Mouse (Mus musculus) heart, embryonic 12.5 days (tissue): Measurements from ENCODE around the gene Tbc1d22a. TPM values are rescaled to one million over a fixed set of nuclear protein-coding genes. Genes with fewer than 3 reads are reported as not detected.

Experiments
- ATAC-seq: fragments of 200-750 bp; cut with Nextera tagmentation; 2 replicates; pipeline ENCODE4 v1.8.0; 2017; ENCODE audit warnings: moderate TSS enrichment, moderate library complexity; ENCODE audit not compliant: insufficient number of reproducible peaks, low FRiP score
- H3K27ac ChIP-seq: fragments of 300-500 bp; sonication (generic); 2 replicates; pipeline ENCODE4 v1.5.1; 2016; ENCODE audit warnings: mild to moderate bottlenecking, moderate library complexity; ENCODE audit not compliant: poor library complexity, severe bottlenecking
- H3K27me3 ChIP-seq: fragments of 300-500 bp; sonication (generic); replicated peaks from 2 replicates; pipeline ENCODE4 v1.6.1; 2016; ENCODE audit warnings: mild to moderate bottlenecking, moderate library complexity
- H3K36me3 ChIP-seq: fragments of 300-500 bp; sonication (generic); 2 replicates; pipeline ENCODE4 v1.6.1; 2016; ENCODE audit warnings: mild to moderate bottlenecking, moderate library complexity
- H3K4me1 ChIP-seq: fragments of 300-500 bp; sonication (generic); replicated peaks from 2 replicates; pipeline ENCODE4 v1.6.1; 2016; ENCODE audit warnings: mild to moderate bottlenecking
- H3K4me2 ChIP-seq: fragments of 300-500 bp; sonication (generic); 2 replicates; pipeline ENCODE4 v1.6.1; 2016; ENCODE audit warnings: mild to moderate bottlenecking, moderate library complexity
- H3K4me3 ChIP-seq: fragments of 300-500 bp; sonication (generic); 2 replicates; pipeline ENCODE4 v1.5.1; 2016; ENCODE audit warnings: mild to moderate bottlenecking
- H3K9ac ChIP-seq: fragments of 300-500 bp; sonication (generic); 2 replicates; pipeline ENCODE4 v1.6.1; 2016; ENCODE audit warnings: mild to moderate bottlenecking, moderate library complexity
- H3K9me3 ChIP-seq: fragments of 300-500 bp; sonication (generic); replicated peaks from 2 replicates; pipeline ENCODE4 v1.6.1; 2016; ENCODE audit warnings: mild to moderate bottlenecking, moderate library complexity
- WGBS: fragments of 180-500 bp; shearing (Covaris S2); methylation state at CpG from one replicate; pipeline ENCODE4 v1.1.7; 2016; 5-methylcytosine and 5-hydroxymethylcytosine counted together
- polyA plus RNA-seq: library from polyadenylated mRNA; unstranded; fragments of >200 nt; fragmentation: Nextera tagmentation; extraction: Ambion mirVana; gene quantifications from 2 replicates; pipeline ENCODE4 v1.2.1, GENCODE M21; 2016

The Tbc1d22a gene
- polyA plus RNA-seq, 1 experiment from 2014 or later, result 10.3 TPM

- Histone ChIP-seq H3K4me3 (no peak overlapping the region), H3K27me3 (peaks cover 76% of the 10 kb centered on the region), H3K27ac (no peak overlapping the region), H3K9me3 (no peaks in the 10 kb centered on the region), H3K9ac (no peak overlapping the region), H3K36me3 (no peaks in the 10 kb centered on the region), H3K4me2 (no peak overlapping the region), H3K4me1 (peaks cover 30% of the 10 kb centered on the region)
- 89% methylated on average over 5 of the region's 5 CpGs for WGBS
- ATAC-seq, result no peak
These were observed 214.2 kb downstream of the Tbc1d22a start for GRCm38 (mm10) chr15:86428496-86428895.

- H3K4me2 ChIP-seq, result no peak overlapping the region
- peaks cover 25% of the 10 kb centered on the region for H3K4me1 ChIP-seq
- H3K9ac ChIP-seq, result no peak overlapping the region
- 85% methylated on average over 8 of the region's 8 CpGs for WGBS
- H3K4me3 ChIP-seq, result no peak overlapping the region
- no peaks in the 10 kb centered on the region for H3K36me3 ChIP-seq
- H3K27me3 ChIP-seq, result peaks cover 71% of the 10 kb centered on the region
- H3K9me3 ChIP-seq, result no peaks in the 10 kb centered on the region
- no peak overlapping the region for H3K27ac ChIP-seq
- no peak for ATAC-seq
These were observed 215.6 kb downstream of the Tbc1d22a start for GRCm38 (mm10) chr15:86429766-86430335.

- Histone ChIP-seq H3K27ac (no peak overlapping the region), H3K4me1 (peaks cover 9% of the 10 kb centered on the region), H3K9me3 (no peaks in the 10 kb centered on the region), H3K36me3 (no peaks in the 10 kb centered on the region), H3K4me2 (no peak overlapping the region), H3K4me3 (no peak overlapping the region), H3K27me3 (peaks cover 64% of the 10 kb centered on the region), H3K9ac (no peak overlapping the region)
- no peak for ATAC-seq
- 82% methylated on average over 11 of the region's 11 CpGs for WGBS
These were observed 217.4 kb downstream of the Tbc1d22a start for GRCm38 (mm10) chr15:86431539-86432080.

GRCm38 (mm10) chr15:86432791-86433190 is 218.5 kb downstream of the Tbc1d22a start:
- Histone ChIP-seq H3K4me1 (no peaks in the 10 kb centered on the region), H3K27me3 (peaks cover 71% of the 10 kb centered on the region)

GRCm38 (mm10) chr15:86433378-86433777 is 219.1 kb downstream of the Tbc1d22a start:
- Histone ChIP-seq H3K9ac (no peak overlapping the region), H3K4me1 (no peaks in the 10 kb centered on the region), H3K36me3 (no peaks in the 10 kb centered on the region), H3K27ac (no peak overlapping the region), H3K27me3 (peaks cover 73% of the 10 kb centered on the region), H3K9me3 (no peaks in the 10 kb centered on the region), H3K4me3 (no peak overlapping the region), H3K4me2 (no peak overlapping the region)
- 92% methylated on average over 8 of the region's 8 CpGs for WGBS
- ATAC-seq, result no peak

More at GRCm38 (mm10) chr15:86432791-86433190, 218.5 kb downstream of the Tbc1d22a start:
- Histone ChIP-seq H3K9ac (no peak overlapping the region), H3K36me3 (no peaks in the 10 kb centered on the region), H3K4me3 (no peak overlapping the region), H3K9me3 (no peaks in the 10 kb centered on the region), H3K27ac (no peak overlapping the region), H3K4me2 (no peak overlapping the region)
- ATAC-seq, result no peak

- Histone ChIP-seq H3K9ac (no peak overlapping the region), H3K36me3 (no peaks in the 10 kb centered on the region), H3K9me3 (no peaks in the 10 kb centered on the region), H3K27me3 (peaks cover 65% of the 10 kb centered on the region), H3K27ac (no peak overlapping the region), H3K4me1 (0 out of 2 replicates have a peak, but pooled peaks cover 4% of the 10 kb centered on the region), H3K4me2 (no peak overlapping the region), H3K4me3 (no peak overlapping the region)
- ATAC-seq, result no peak
- WGBS, result 87% methylated on average over 3 of the region's 3 CpGs
These were observed 220.0 kb downstream of the Tbc1d22a start for GRCm38 (mm10) chr15:86434241-86434640.

- Histone ChIP-seq H3K9ac (no peak overlapping the region), H3K36me3 (no peaks in the 10 kb centered on the region), H3K9me3 (no peaks in the 10 kb centered on the region), H3K27me3 (peaks cover 54% of the 10 kb centered on the region), H3K4me1 (peaks cover 11% of the 10 kb centered on the region), H3K4me2 (no peak overlapping the region), H3K4me3 (no peak overlapping the region), H3K27ac (no peak overlapping the region)
- WGBS, result 91% methylated on average over 2 of the region's 2 CpGs
- ATAC-seq, result no peak
These were observed 223.1 kb downstream of the Tbc1d22a start for GRCm38 (mm10) chr15:86437346-86437745.

- H3K9me3 ChIP-seq, result no peaks in the 10 kb centered on the region
- H3K4me1 ChIP-seq, result peaks cover 11% of the 10 kb centered on the region
- no peaks in the 10 kb centered on the region for H3K36me3 ChIP-seq
- peaks cover 54% of the 10 kb centered on the region for H3K27me3 ChIP-seq
- H3K9ac ChIP-seq, result no peak overlapping the region
- no peak overlapping the region for H3K4me2 ChIP-seq
- no peak overlapping the region for H3K27ac ChIP-seq
- ATAC-seq, result no peak
- 71% methylated on average over 15 of the region's 15 CpGs for WGBS
- H3K4me3 ChIP-seq, result no peak overlapping the region
These were observed 224.9 kb downstream of the Tbc1d22a start for GRCm38 (mm10) chr15:86439015-86439796.

GRCm38 (mm10) chr15:86444271-86444670 is 230.0 kb downstream of the Tbc1d22a start:
- Histone ChIP-seq H3K9me3 (no peaks in the 10 kb centered on the region), H3K27me3 (peaks cover 62% of the 10 kb centered on the region)
- WGBS, result 83% methylated on average over 2 of the region's 2 CpGs

GRCm38 (mm10) chr15:86446064-86446463 is 231.8 kb downstream of the Tbc1d22a start:
- Histone ChIP-seq H3K36me3 (no peaks in the 10 kb centered on the region), H3K4me2 (no peak overlapping the region), H3K9ac (no peak overlapping the region), H3K4me1 (0 out of 2 replicates have a peak, but pooled peaks cover 7% of the 10 kb centered on the region), H3K4me3 (no peak overlapping the region), H3K9me3 (no peaks in the 10 kb centered on the region), H3K27ac (no peak overlapping the region), H3K27me3 (peaks cover 71% of the 10 kb centered on the region)
- ATAC-seq, result no peak

More at GRCm38 (mm10) chr15:86444271-86444670, 230.0 kb downstream of the Tbc1d22a start:
- H3K4me3 ChIP-seq, result no peak overlapping the region
- H3K4me1 ChIP-seq, result peaks cover 14% of the 10 kb centered on the region
- ATAC-seq, result no peak
- H3K9ac ChIP-seq, result no peak overlapping the region
- no peak overlapping the region for H3K27ac ChIP-seq
- H3K4me2 ChIP-seq, result no peak overlapping the region
- H3K36me3 ChIP-seq, result no peaks in the 10 kb centered on the region

- Histone ChIP-seq H3K4me1 (0 out of 2 replicates have a peak, but pooled peaks cover 7% of the 10 kb centered on the region), H3K9ac (no peak overlapping the region), H3K27ac (no peak overlapping the region), H3K4me2 (no peak overlapping the region), H3K27me3 (peaks cover 62% of the 10 kb centered on the region), H3K9me3 (no peaks in the 10 kb centered on the region), H3K36me3 (no peaks in the 10 kb centered on the region), H3K4me3 (no peak overlapping the region)
- WGBS, result 88% methylated on average over 7 of the region's 7 CpGs
- no peak for ATAC-seq
These were observed 233.0 kb downstream of the Tbc1d22a start for GRCm38 (mm10) chr15:86447251-86447650.
